Mouse (Mus musculus) ES-Bruce4 (cell line): ENCODE measurements around the gene Slc12a1.

Source experiments
- CTCF ChIP-seq: IDR thresholded peaks from one replicate; pipeline ENCODE4 v1.8.1; 2011; ENCODE audit warnings: low read depth, low read length
- EP300 ChIP-seq: IDR thresholded peaks from 2 replicates; pipeline ENCODE4 v1.6.1; 2011; ENCODE audit warnings: low read depth, low read length; ENCODE audit not compliant: insufficient read depth
- POLR2A ChIP-seq: IDR thresholded peaks from one replicate; pipeline ENCODE4 v1.8.1; 2011; ENCODE audit warnings: low read length; ENCODE audit not compliant: insufficient read depth

- TF ChIP-seq POLR2A = no peak
- TF ChIP-seq CTCF = no peak
- no peak for TF ChIP-seq EP300
These were observed 26.5 kb upstream of the Slc12a1 start for GRCm38 (mm10) chr2:125125824-125126223.
